Mouse (Mus musculus) limb, embryonic 15.5 days (tissue): Measurements from ENCODE around the gene Klra3. TPM values are rescaled to one million over a fixed set of nuclear protein-coding genes. Genes with fewer than 3 reads are reported as not detected.
"Not testable (repeated sequence)": the region's sequence is repeated elsewhere in the genome, so short reads cannot be mapped to it uniquely, and the experiment has no call there.

Source experiments
- ATAC-seq: fragments of 200-750 bp; cut with Nextera tagmentation; 2 replicates; pipeline ENCODE4 v1.8.0; 2017; ENCODE audit warnings: low read depth, moderate TSS enrichment; ENCODE audit not compliant: insufficient number of reproducible peaks, low FRiP score, low TSS enrichment
- H3K27ac ChIP-seq: fragments of 300-500 bp; sonication (generic); 2 replicates; pipeline ENCODE4 v1.5.1; 2015; ENCODE audit warnings: moderate library complexity, mild to moderate bottlenecking, inconsistent platforms
- H3K27me3 ChIP-seq: fragments of 300-500 bp; sonication (generic); 2 replicates; pipeline ENCODE4 v1.6.1; 2015; ENCODE audit warnings: inconsistent platforms
- H3K36me3 ChIP-seq: fragments of 300-500 bp; sonication (generic); 2 replicates; pipeline ENCODE4 v1.6.1; 2015; ENCODE audit warnings: inconsistent platforms
- H3K4me1 ChIP-seq: fragments of 300-500 bp; sonication (generic); 2 replicates; pipeline ENCODE4 v1.6.1; 2015; ENCODE audit warnings: inconsistent platforms
- H3K4me2 ChIP-seq: fragments of 300-500 bp; sonication (generic); 2 replicates; pipeline ENCODE4 v1.6.1; 2015; ENCODE audit warnings: mild to moderate bottlenecking, inconsistent platforms
- H3K4me3 ChIP-seq: fragments of 300-500 bp; sonication (generic); 2 replicates; pipeline ENCODE4 v1.5.1; 2015; ENCODE audit warnings: mild to moderate bottlenecking, inconsistent platforms
- H3K9ac ChIP-seq: fragments of 300-500 bp; sonication (generic); 2 replicates; pipeline ENCODE4 v1.6.1; 2015; ENCODE audit warnings: inconsistent platforms
- H3K9me3 ChIP-seq: fragments of 300-500 bp; sonication (generic); 2 replicates; pipeline ENCODE4 v1.6.1; 2016; ENCODE audit warnings: inconsistent platforms
- WGBS: fragments of 180-500 bp; shearing (Covaris S2); methylation state at CpG from one replicate; pipeline ENCODE4 v1.1.7; 2015; 5-methylcytosine and 5-hydroxymethylcytosine counted together
- polyA plus RNA-seq: library from polyadenylated mRNA; unstranded; fragments of >200 nt; fragmentation: Nextera tagmentation; extraction: Ambion mirVana; gene quantifications from 2 replicates; pipeline ENCODE4 v1.2.1, GENCODE M21; 2015

Klra3 gene
- not detected in 2 replicates for polyA plus RNA-seq

DNA sequence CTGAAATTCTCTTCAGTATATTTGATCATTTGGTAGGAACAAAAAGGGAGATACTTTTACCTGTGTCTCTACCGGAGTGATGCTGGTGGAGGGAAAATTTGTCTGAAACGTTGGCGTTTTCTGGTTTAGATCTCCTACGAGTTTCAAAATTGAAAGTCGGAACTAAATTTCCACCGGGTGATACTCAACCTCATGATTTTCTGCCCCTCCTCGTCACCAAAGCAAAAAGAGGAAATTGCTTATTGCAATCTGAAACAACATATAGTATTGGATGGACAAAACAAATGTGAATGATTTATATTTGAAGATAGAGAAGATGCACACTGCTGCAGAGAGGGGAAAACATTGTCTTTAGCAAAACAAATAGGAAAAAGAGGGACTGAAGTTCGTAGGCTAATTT is at the start of gene Klra3:
Gene Klra3, minus strand, starts transcription at position 164 of the 400 bp plus-strand sequence.
- no peaks in the 10 kb centered on the region for H3K4me1 ChIP-seq
- no peak within 1 kb of the TSS for H3K4me3 ChIP-seq
- no peaks in the 10 kb centered on the region for H3K9me3 ChIP-seq
- no peak within 1 kb of the TSS for H3K4me2 ChIP-seq
- no peaks in the 10 kb centered on the region for H3K36me3 ChIP-seq
- no peak within 1 kb of the TSS for H3K27ac ChIP-seq
- 84% methylated on average over 8 of the region's 8 CpGs for WGBS
- H3K9ac ChIP-seq, result no peak within 1 kb of the TSS
- no peaks in the 10 kb centered on the region for H3K27me3 ChIP-seq
- no peak for ATAC-seq

DNA sequence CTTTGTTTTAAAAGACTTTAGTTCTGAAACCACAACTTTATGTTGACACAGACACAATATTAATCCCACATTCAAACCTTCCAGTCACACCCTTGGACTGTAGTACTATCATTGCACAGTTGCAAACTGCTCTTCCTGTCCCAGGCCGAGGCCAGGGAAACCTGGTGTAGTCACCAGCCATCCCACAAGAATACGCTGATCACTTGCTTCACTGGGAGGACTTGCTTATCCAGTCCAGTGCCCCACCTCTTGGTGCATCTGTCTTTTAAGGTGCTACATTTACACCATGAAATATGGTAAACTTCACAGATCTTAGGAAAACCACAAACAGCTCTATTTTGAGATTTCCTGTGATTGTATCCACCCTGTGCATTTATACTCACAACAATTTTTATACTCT is 49.4 kb upstream of the Klra3 start, which contains the start of gene Klra1:
Gene Klra1, minus strand, starts transcription at position 125 of the 400 bp plus-strand sequence.
- 76% methylated on average over 2 of the region's 2 CpGs for WGBS

DNA sequence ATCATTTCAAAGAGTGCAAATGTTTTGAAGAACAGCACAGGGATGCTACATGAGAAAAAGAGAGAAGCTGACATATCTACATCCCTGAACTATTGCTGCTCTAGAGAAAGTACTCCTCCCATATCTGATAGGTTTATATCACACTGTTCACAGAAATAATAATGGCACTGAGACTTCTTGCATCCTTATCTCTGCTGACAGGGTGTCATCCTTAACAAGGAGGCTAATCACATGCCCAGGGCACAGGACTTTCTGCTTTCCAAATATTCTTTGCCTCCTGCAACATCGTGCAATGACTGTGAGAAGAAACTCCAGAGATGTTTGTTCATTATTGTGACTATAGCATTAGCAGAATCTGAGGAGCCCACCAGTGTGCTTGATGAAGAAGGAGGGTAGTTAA is 48.4 kb upstream of the Klra3 start:
- H3K27ac ChIP-seq, result no peak overlapping the region
- ATAC-seq, result no peak
- H3K4me2 ChIP-seq, result no peak overlapping the region
- no peak overlapping the region for H3K4me3 ChIP-seq
- no peak overlapping the region for H3K9ac ChIP-seq
- no peaks in the 10 kb centered on the region for H3K4me1 ChIP-seq
- no peaks in the 10 kb centered on the region; the same call in 1 of the 2 replicates for H3K9me3 ChIP-seq
- no peaks in the 10 kb centered on the region for H3K27me3 ChIP-seq
- no peaks in the 10 kb centered on the region for H3K36me3 ChIP-seq
- WGBS, result 50% methylated on average over 1 of the region's 1 CpGs

More for the DNA sequence above, 49.4 kb upstream of the Klra3 start, which contains the start of gene Klra1:
- Histone ChIP-seq H3K4me2 (no peak within 1 kb of the TSS), H3K9ac (no peak within 1 kb of the TSS), H3K27me3 (no peaks in the 10 kb centered on the region), H3K4me1 (no peaks in the 10 kb centered on the region), H3K27ac (no peak within 1 kb of the TSS), H3K9me3 (no peaks in the 10 kb centered on the region; the same call in 1 of the 2 replicates), H3K4me3 (no peak within 1 kb of the TSS), H3K36me3 (no peaks in the 10 kb centered on the region)
- ATAC-seq, result no peak

DNA sequence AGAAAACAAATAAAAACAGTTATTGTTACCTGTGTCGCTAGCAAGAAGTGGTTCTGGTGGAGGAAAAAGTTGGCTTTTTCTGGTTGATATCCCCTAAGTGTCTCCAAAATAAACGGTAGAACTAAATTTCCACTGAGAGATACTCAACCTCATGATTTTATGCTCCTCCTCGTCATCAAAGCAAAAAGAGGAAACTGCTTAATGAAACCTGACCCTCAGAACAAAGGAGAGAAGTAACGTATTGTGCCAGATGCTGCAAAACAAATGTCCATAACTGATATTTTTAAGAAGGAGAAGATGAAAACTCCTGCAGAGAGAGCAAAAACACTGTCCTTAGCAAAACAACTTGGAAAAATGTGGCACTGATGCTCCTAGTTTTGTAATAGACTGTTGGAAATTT is 45.0 kb upstream of the Klra3 start:
- WGBS, result 69% methylated on average over 4 of the region's 4 CpGs
- H3K9ac ChIP-seq, result no peak overlapping the region
- H3K4me2 ChIP-seq, result no peak overlapping the region
- H3K27ac ChIP-seq, result no peak overlapping the region
- ATAC-seq, result no peak
- H3K4me1 ChIP-seq, result no peaks in the 10 kb centered on the region
- no peaks in the 10 kb centered on the region for H3K36me3 ChIP-seq
- no peak overlapping the region for H3K4me3 ChIP-seq
- H3K27me3 ChIP-seq, result no peaks in the 10 kb centered on the region
- no peaks in the 10 kb centered on the region; the same call in 1 of the 2 replicates for H3K9me3 ChIP-seq

DNA sequence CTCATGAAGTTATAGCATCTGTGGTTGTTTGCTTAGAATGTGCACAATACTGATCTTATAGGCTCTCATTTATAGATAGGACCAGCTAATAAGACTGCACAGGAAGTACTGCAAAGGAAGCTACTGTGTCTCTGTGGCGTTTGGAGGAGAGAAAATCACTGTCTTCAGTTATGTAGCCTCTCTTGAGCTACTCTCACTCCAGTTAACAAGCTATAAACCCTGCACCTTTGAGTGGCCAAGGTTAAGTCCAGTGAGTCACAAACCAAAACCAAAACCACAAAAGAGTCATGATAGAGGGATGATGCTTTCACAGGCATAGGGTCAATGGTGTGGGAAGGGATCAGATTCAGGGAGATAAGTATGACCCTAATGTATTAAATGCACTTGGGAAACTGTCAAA is 8.0 kb upstream of the Klra3 start:
- not testable (repeated sequence) for H3K4me1 ChIP-seq, H3K27me3 ChIP-seq, H3K27ac ChIP-seq, H3K9me3 ChIP-seq, H3K9ac ChIP-seq, H3K36me3 ChIP-seq, H3K4me3 ChIP-seq, H3K4me2 ChIP-seq, ATAC-seq
- 32% methylated on average over 1 of the region's 1 CpGs for WGBS

DNA sequence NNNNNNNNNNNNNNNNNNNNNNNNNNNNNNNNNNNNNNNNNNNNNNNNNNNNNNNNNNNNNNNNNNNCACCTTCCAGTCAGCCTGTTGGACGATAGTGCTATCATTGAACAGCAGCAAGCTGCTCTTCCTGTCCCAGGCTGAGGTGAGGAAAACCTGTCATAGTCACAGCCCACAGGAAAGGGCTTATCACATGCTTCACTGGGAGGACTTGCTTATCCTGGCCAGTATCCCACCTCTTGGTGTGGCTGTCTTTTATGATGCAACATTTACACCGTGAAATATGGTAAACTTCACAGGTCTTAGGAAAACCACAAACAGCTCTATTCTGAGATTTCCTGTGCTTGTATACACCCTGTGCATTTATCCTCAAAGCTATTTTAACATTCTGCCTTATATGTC is 4.6 kb upstream of the Klra3 start:
- H3K27me3 ChIP-seq, H3K9me3 ChIP-seq, H3K4me1 ChIP-seq, ATAC-seq, H3K4me2 ChIP-seq, H3K4me3 ChIP-seq, H3K9ac ChIP-seq, H3K27ac ChIP-seq, H3K36me3 ChIP-seq: not testable (repeated sequence)
- WGBS, result 82% methylated on average over 2 of the region's 2 CpGs

DNA sequence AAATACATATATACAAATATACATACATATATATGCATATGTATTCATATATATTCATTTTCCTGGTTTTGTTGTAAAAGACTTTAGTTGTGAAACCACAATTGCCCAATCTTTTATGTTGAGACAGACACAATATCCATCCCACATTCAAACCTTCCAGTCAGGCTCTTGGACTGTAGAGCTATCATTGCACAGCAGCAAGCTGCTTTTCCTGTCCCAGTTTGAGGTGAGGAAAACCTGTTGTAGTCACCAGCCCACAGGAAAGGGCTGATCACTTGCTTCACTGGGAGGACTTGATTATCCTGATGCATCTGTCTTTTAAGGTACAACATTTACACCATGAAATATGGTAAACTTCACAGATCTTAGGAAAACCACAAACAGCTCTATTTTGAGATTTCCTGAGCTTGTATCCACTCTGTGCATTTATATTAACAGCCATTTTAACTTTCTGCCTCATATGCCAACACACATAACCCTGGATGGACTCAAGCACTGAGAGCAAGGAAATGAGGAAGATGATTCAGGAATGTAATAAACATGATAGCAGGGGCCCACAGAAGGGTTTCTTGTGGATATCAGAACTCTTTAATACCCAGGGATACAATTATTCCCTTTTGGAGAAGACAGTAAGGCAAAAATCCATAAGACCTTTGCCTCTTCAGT is 49.3 kb downstream of the Klra3 start:
- Histone ChIP-seq H3K27ac (no peak overlapping the region), H3K4me3 (no peak overlapping the region), H3K4me1 (no peaks in the 10 kb centered on the region), H3K9ac (no peak overlapping the region), H3K4me2 (no peak overlapping the region), H3K36me3 (no peaks in the 10 kb centered on the region), H3K9me3 (no peaks in the 10 kb centered on the region), H3K27me3 (no peaks in the 10 kb centered on the region)
- ATAC-seq, result no peak

DNA sequence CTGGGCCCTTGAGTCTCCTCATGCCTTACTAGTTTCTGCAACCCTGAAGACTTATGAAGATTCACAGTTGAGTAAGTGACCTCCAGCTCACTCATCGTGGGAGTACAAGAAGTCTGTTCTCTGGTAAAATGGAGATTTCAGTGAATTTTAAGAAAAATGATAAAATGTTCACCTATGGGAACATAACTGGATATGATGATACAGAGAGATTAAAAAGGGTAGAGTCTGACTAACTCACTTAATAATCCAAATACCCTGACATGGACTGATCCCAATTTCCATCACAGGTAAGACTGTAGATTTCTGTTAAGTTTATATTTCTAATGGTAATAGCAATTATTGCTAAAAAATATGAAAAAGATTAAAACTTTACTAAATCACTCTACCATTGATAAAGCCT is 55.5 kb downstream of the Klra3 start, which contains the start of gene Klra10:
Gene Klra10, minus strand, starts transcription at position 101 of the 400 bp plus-strand sequence.
- not testable (repeated sequence) for H3K27ac ChIP-seq, H3K4me3 ChIP-seq, H3K36me3 ChIP-seq, H3K9me3 ChIP-seq, ATAC-seq, H3K4me2 ChIP-seq, H3K4me1 ChIP-seq, H3K9ac ChIP-seq, H3K27me3 ChIP-seq
- 63% methylated on average over 1 of the region's 1 CpGs for WGBS

Other genes starting within 250 kb of the Klra3 start
- not detected in 2 replicates for gene Klra8, start 207.7 kb downstream of the Klra3 start, polyA plus RNA-seq
- not detected in 2 replicates for gene Klra9, start 144.5 kb downstream of the Klra3 start, polyA plus RNA-seq
- gene Klra7, start 104.3 kb downstream of the Klra3 start, polyA plus RNA-seq, result not detected in 2 replicates
- gene Klra10, start 55.6 kb downstream of the Klra3 start, polyA plus RNA-seq, result not detected in 2 replicates
- gene Klra1, start 49.3 kb upstream of the Klra3 start, polyA plus RNA-seq, result not detected in 2 replicates